Mouse (Mus musculus): Measurements from ENCODE around the gene Slc15a1.
A peak's percentile ranks its signal among the peaks of the same experiment; 100 is the strongest.
"Not testable (repeated sequence)": the region's sequence is repeated elsewhere in the genome, so short reads cannot be mapped to it uniquely, and the experiment has no call there.

Gene Slc15a1

GRCm38 (mm10) chr14:121451424-121452029, 53.5 kb downstream of the Slc15a1 start:
- no peak for DNase-seq (ENCODE audit: low spot score in 2 of 2)

GRCm38 (mm10) chr14:121450504-121451423, 54.3 kb downstream of the Slc15a1 start:
- peak; percentile 19 to 62 for DNase-seq (ENCODE audit: low spot score in 2 of 2)

- no peak for DNase-seq (ENCODE audit: low spot score in 2 of 2)
Measured at GRCm38 (mm10) chr14:121446951-121447350, 58.1 kb downstream of the Slc15a1 start.

- DNase-seq (ENCODE audit: low spot score in 2 of 2), result peak in 1 of 2 experiments; percentile 20
Measured at GRCm38 (mm10) chr14:121445194-121445593, 59.9 kb downstream of the Slc15a1 start.

- DNase-seq (ENCODE audit: low spot score in 2 of 2), result no peak
Measured at GRCm38 (mm10) chr14:121440807-121441206, 64.2 kb downstream of the Slc15a1 start.

- no peak for DNase-seq (ENCODE audit: low spot score in 2 of 2)
Measured at GRCm38 (mm10) chr14:121437026-121437425, 68.0 kb downstream of the Slc15a1 start.

- no peak for DNase-seq (ENCODE audit: low spot score in 2 of 2)
Measured at GRCm38 (mm10) chr14:121436455-121436854, 68.6 kb downstream of the Slc15a1 start.

GRCm38 (mm10) chr14:121435794-121436193, 69.3 kb downstream of the Slc15a1 start:
- DNase-seq (ENCODE audit: low spot score in 2 of 2), result peak; percentile 12 to 16

- no peak for DNase-seq (ENCODE audit: low spot score in 2 of 2)
Measured at GRCm38 (mm10) chr14:121431261-121431660, 73.8 kb downstream of the Slc15a1 start.

- no peak for DNase-seq (ENCODE audit: low spot score in 2 of 2)
Measured at GRCm38 (mm10) chr14:121429854-121430535, 75.1 kb downstream of the Slc15a1 start.

GRCm38 (mm10) chr14:121428148-121428547, 76.9 kb downstream of the Slc15a1 start:
- DNase-seq (ENCODE audit: low spot score in 2 of 2), result no peak

GRCm38 (mm10) chr14:121426743-121427142, 78.3 kb downstream of the Slc15a1 start:
- no peak for DNase-seq (ENCODE audit: low spot score in 2 of 2)

GRCm38 (mm10) chr14:121425004-121425793, 79.9 kb downstream of the Slc15a1 start:
- no peak for DNase-seq (ENCODE audit: low spot score in 2 of 2)

- DNase-seq (ENCODE audit: low spot score in 2 of 2), result no peak
Measured at GRCm38 (mm10) chr14:121423341-121423751, 81.7 kb downstream of the Slc15a1 start.

GRCm38 (mm10) chr14:121422664-121423340, 82.2 kb downstream of the Slc15a1 start:
- DNase-seq (ENCODE audit: low spot score in 2 of 2), result no peak

GRCm38 (mm10) chr14:121422000-121422399, 83.1 kb downstream of the Slc15a1 start:
- no peak for DNase-seq (ENCODE audit: low spot score in 2 of 2)

- no peak for DNase-seq (ENCODE audit: low spot score in 2 of 2)
Measured at GRCm38 (mm10) chr14:121417594-121417993, 87.5 kb downstream of the Slc15a1 start.

GRCm38 (mm10) chr14:121416626-121417319, 88.3 kb downstream of the Slc15a1 start:
- no peak for DNase-seq (ENCODE audit: low spot score in 2 of 2)

- no peak for DNase-seq (ENCODE audit: low spot score in 2 of 2)
Measured at GRCm38 (mm10) chr14:121414635-121415241, 90.3 kb downstream of the Slc15a1 start.

GRCm38 (mm10) chr14:121413726-121414125, 91.3 kb downstream of the Slc15a1 start:
- not testable (repeated sequence) for DNase-seq (ENCODE audit: low spot score in 2 of 2)
